Mouse (Mus musculus) midbrain, embryonic 11.5 days (tissue): Measurements from ENCODE around the gene Rad51ap2. TPM values are rescaled to one million over a fixed set of nuclear protein-coding genes. Genes with fewer than 3 reads are reported as not detected.

Experiments used
- ATAC-seq: fragments of 200-750 bp; cut with Nextera tagmentation; 2 replicates; pipeline ENCODE4 v1.8.0; 2017; ENCODE audit warnings: moderate TSS enrichment, moderate library complexity; ENCODE audit not compliant: low FRiP score
- DNase-seq: peaks from one replicate; pipeline ENCODE4 v3.0.0; 2015; ENCODE audit warnings: low spot score; ENCODE audit errors: missing footprints
- H3K27ac ChIP-seq: fragments of 300-500 bp; sonication (generic); 2 replicates; pipeline ENCODE4 v1.5.1; 2014; ENCODE audit warnings: low read depth, low read length
- H3K27me3 ChIP-seq: fragments of 300-500 bp; sonication (generic); 2 replicates; pipeline ENCODE4 v1.6.1; 2014; ENCODE audit warnings: mild to moderate bottlenecking, low read length, moderate library complexity, mixed read lengths; ENCODE audit not compliant: control insufficient read depth, insufficient read depth
- H3K36me3 ChIP-seq: fragments of 300-500 bp; sonication (generic); 2 replicates; pipeline ENCODE4 v1.6.1; 2014; ENCODE audit warnings: mild to moderate bottlenecking, low read length, moderate library complexity, mixed read lengths; ENCODE audit not compliant: control insufficient read depth, insufficient read depth
- H3K4me1 ChIP-seq: fragments of 300-500 bp; sonication (generic); 2 replicates; pipeline ENCODE4 v1.6.1; 2014; ENCODE audit warnings: low read length; ENCODE audit not compliant: control insufficient read depth, insufficient read depth
- H3K4me2 ChIP-seq: fragments of 300-500 bp; sonication (generic); 2 replicates; pipeline ENCODE4 v1.6.1; 2014; ENCODE audit warnings: mild to moderate bottlenecking, moderate library complexity
- H3K4me3 ChIP-seq: fragments of 300-500 bp; sonication (generic); 2 replicates; pipeline ENCODE4 v1.5.1; 2014; ENCODE audit warnings: low read depth, low read length
- H3K9ac ChIP-seq: fragments of 300-500 bp; sonication (generic); 2 replicates; pipeline ENCODE4 v1.6.1; 2014; ENCODE audit warnings: low read length
- H3K9me3 ChIP-seq: fragments of 300-500 bp; sonication (generic); 2 replicates; pipeline ENCODE4 v1.6.1; 2016; ENCODE audit warnings: low read length; ENCODE audit not compliant: control insufficient read depth
- WGBS: fragments of 180-500 bp; shearing (Covaris S2); extraction: QIAGEN DNeasy Blood & Tissue Kit; methylation state at CpG from one replicate; pipeline ENCODE4 v1.1.7; 2014; 5-methylcytosine and 5-hydroxymethylcytosine counted together
- polyA plus RNA-seq: library from polyadenylated mRNA; unstranded; fragments of >200 nt; fragmentation: Nextera tagmentation; extraction: Ambion mirVana; gene quantifications from 2 replicates; pipeline ENCODE4 v1.2.1, GENCODE M21; 2014

Gene Rad51ap2
- 0.22 and 0.42 TPM in 2 replicates for polyA plus RNA-seq

GRCm38 (mm10) chr12:11455549-11456194 is at the start of gene Rad51ap2:
TSS of gene Rad51ap2 (plus strand) at chr12:11456079.
- DNase-seq (peak; percentile 99), ATAC-seq (peak; percentile 100)
- WGBS = 2% methylated on average over 40 of the region's 40 CpGs
- Histone ChIP-seq H3K4me1 (no peaks in the 10 kb centered on the region), H3K36me3 (no peaks in the 10 kb centered on the region), H3K9ac (peak within 1 kb of the TSS; percentile 63), H3K27me3 (no peaks in the 10 kb centered on the region), H3K4me3 (peak within 1 kb of the TSS; percentile 51), H3K4me2 (peak within 1 kb of the TSS; percentile 82), H3K9me3 (no peaks in the 10 kb centered on the region), H3K27ac (no peak within 1 kb of the TSS)

- Histone ChIP-seq H3K9ac (no peak overlapping the region), H3K27me3 (no peaks in the 10 kb centered on the region), H3K36me3 (no peaks in the 10 kb centered on the region), H3K9me3 (no peaks in the 10 kb centered on the region), H3K4me2 (no peak overlapping the region), H3K27ac (no peak overlapping the region), H3K4me1 (no peaks in the 10 kb centered on the region), H3K4me3 (no peak overlapping the region)
- 91% methylated on average over 4 of the region's 4 CpGs for WGBS
- DNase-seq = no peak
- ATAC-seq = no peak
Observed at GRCm38 (mm10) chr12:11407679-11408078, 48.2 kb upstream of the Rad51ap2 start.

GRCm38 (mm10) chr12:11418112-11418511 is 37.8 kb upstream of the Rad51ap2 start:
- no peak for ATAC-seq
- H3K4me2 ChIP-seq = no peak overlapping the region
- no peak for DNase-seq
- no peaks in the 10 kb centered on the region for H3K4me1 ChIP-seq
- no peak overlapping the region for H3K4me3 ChIP-seq
- no peak overlapping the region for H3K27ac ChIP-seq
- no peaks in the 10 kb centered on the region for H3K9me3 ChIP-seq
- H3K9ac ChIP-seq = no peak overlapping the region
- H3K27me3 ChIP-seq = no peaks in the 10 kb centered on the region
- H3K36me3 ChIP-seq = no peaks in the 10 kb centered on the region
- WGBS = 85% methylated on average over 6 of the region's 6 CpGs

- Histone ChIP-seq H3K9me3 (no peaks in the 10 kb centered on the region), H3K4me2 (no peak overlapping the region), H3K27ac (no peak overlapping the region), H3K9ac (no peak overlapping the region), H3K4me3 (no peak overlapping the region), H3K27me3 (no peaks in the 10 kb centered on the region), H3K36me3 (no peaks in the 10 kb centered on the region), H3K4me1 (no peaks in the 10 kb centered on the region)
- DNase-seq = no peak
- no peak for ATAC-seq
- 64% methylated on average over 4 of the region's 4 CpGs for WGBS
Observed at GRCm38 (mm10) chr12:11427396-11427795, 28.5 kb upstream of the Rad51ap2 start.

GRCm38 (mm10) chr12:11433126-11433525 is 22.8 kb upstream of the Rad51ap2 start:
- no peak for ATAC-seq
- no peaks in the 10 kb centered on the region for H3K36me3 ChIP-seq
- H3K4me1 ChIP-seq = peaks cover 2% of the 10 kb centered on the region
- 89% methylated on average over 1 of the region's 1 CpGs for WGBS
- H3K27me3 ChIP-seq = no peaks in the 10 kb centered on the region
- no peak overlapping the region for H3K4me2 ChIP-seq
- H3K9me3 ChIP-seq = no peaks in the 10 kb centered on the region
- no peak overlapping the region for H3K9ac ChIP-seq
- no peak for DNase-seq
- H3K27ac ChIP-seq = no peak overlapping the region
- H3K4me3 ChIP-seq = no peak overlapping the region

- Histone ChIP-seq H3K36me3 (no peaks in the 10 kb centered on the region), H3K9ac (no peak overlapping the region), H3K4me2 (no peak overlapping the region), H3K27me3 (no peaks in the 10 kb centered on the region), H3K27ac (no peak overlapping the region), H3K9me3 (no peaks in the 10 kb centered on the region), H3K4me1 (peaks cover 2% of the 10 kb centered on the region), H3K4me3 (no peak overlapping the region)
- no peak for DNase-seq
- WGBS = 53% methylated on average over 1 of the region's 1 CpGs
- ATAC-seq = no peak
Observed at GRCm38 (mm10) chr12:11433716-11434115, 22.2 kb upstream of the Rad51ap2 start.

- no peaks in the 10 kb centered on the region for H3K9me3 ChIP-seq
- DNase-seq (no peak), ATAC-seq (no peak)
- peaks cover 2% of the 10 kb centered on the region for H3K4me1 ChIP-seq
- no peak overlapping the region for H3K4me3 ChIP-seq
- no peak overlapping the region for H3K27ac ChIP-seq
- H3K27me3 ChIP-seq = no peaks in the 10 kb centered on the region
- H3K4me2 ChIP-seq = no peak overlapping the region
- 77% methylated on average over 8 of the region's 8 CpGs for WGBS
- no peak overlapping the region for H3K9ac ChIP-seq
- no peaks in the 10 kb centered on the region for H3K36me3 ChIP-seq
Observed at GRCm38 (mm10) chr12:11434446-11434845, 21.4 kb upstream of the Rad51ap2 start.

- Histone ChIP-seq H3K4me1 (peaks cover 2% of the 10 kb centered on the region), H3K4me3 (peak overlapping the region; percentile 38), H3K27ac (no peak overlapping the region), H3K4me2 (peak overlapping the region; percentile 75), H3K36me3 (no peaks in the 10 kb centered on the region), H3K9me3 (no peaks in the 10 kb centered on the region), H3K27me3 (no peaks in the 10 kb centered on the region), H3K9ac (peak overlapping the region; percentile 37; the same call in 1 of the 2 replicates)
- WGBS = 7% methylated on average over 15 of the region's 15 CpGs
- DNase-seq (peak; percentile 91), ATAC-seq (no peak)
Observed at GRCm38 (mm10) chr12:11435246-11436022, 20.4 kb upstream of the Rad51ap2 start.

GRCm38 (mm10) chr12:11436023-11436350 is 19.9 kb upstream of the Rad51ap2 start:
- Histone ChIP-seq H3K4me3 (peak overlapping the region; percentile 38), H3K9ac (peak overlapping the region; percentile 37; the same call in 1 of the 2 replicates), H3K27me3 (no peaks in the 10 kb centered on the region), H3K36me3 (no peaks in the 10 kb centered on the region), H3K27ac (no peak overlapping the region), H3K4me2 (peak overlapping the region; percentile 75), H3K9me3 (no peaks in the 10 kb centered on the region), H3K4me1 (peaks cover 2% of the 10 kb centered on the region)
- DNase-seq = no peak
- 2% methylated on average over 12 of the region's 12 CpGs for WGBS
- peak; percentile 36 for ATAC-seq
